Comparison of ENCODE assay signal across 9 mouse cellular contexts in genomic region chr5:135404623-135405022, GRCm38 (mm10). TPM values are rescaled to one million over a fixed set of nuclear protein-coding genes. Genes with fewer than 3 reads are reported as not detected.
A peak's percentile ranks its signal among the peaks of the same experiment; 100 is the strongest.
DNase-seq lines count a peak whose midpoint lies in the region; ATAC-seq and TF ChIP-seq lines count a peak whose summit lies in the region.
"Had no signal": no experiment of that assay in that cellular context is flagged by ENCODE, and none has a peak within 500 bp of the region (broad histone marks: within the 10 kb centered on the region; RNA-seq: fewer than 3 reads in every experiment).

No protein-coding gene starts in this region.

- no peaks in the 10 kb centered on the region for H3K4me1 ChIP-seq in lung, adult 2 months (ENCODE audit: control insufficient read depth, insufficient read depth, low read length)
- H3K4me1 ChIP-seq in neural tube, embryonic 14.5 days (ENCODE audit: control insufficient read depth, insufficient read depth, low read length), result no peaks in the 10 kb centered on the region

- DNase-seq in lung, postnatal 10 days, result peak; percentile 52
- no peak for DNase-seq in lung, adult 2 months
- peak; percentile 30 to 34 for DNase-seq in frontal cortex, postnatal 25 days (ENCODE audit: low spot score in 2 of 2)
- peak; percentile 35 to 71 for DNase-seq in left cerebral cortex, adult 9 months (ENCODE audit: low spot score in 2 of 2)
- no peak for DNase-seq in spleen, adult 18-20 months
- no peak for DNase-seq in spleen, adult 12 weeks (ENCODE audit: low spot score)
- no peak for DNase-seq in cerebellum, adult 11 months

- no peak overlapping the region for H3K4me3 ChIP-seq in lung, adult 2 months (replicated peaks; ENCODE audit: extremely low read depth, low read depth, low read length)
- H3K4me3 ChIP-seq in neural tube, embryonic 14.5 days (ENCODE audit: low read depth, low read length), result no peak overlapping the region

- no peak for TF ChIP-seq CTCF in lung, adult 2 months (IDR thresholded peaks at IDR 0.05; ENCODE audit: insufficient read depth, low read length)

- H3K27me3 ChIP-seq in neural tube, embryonic 14.5 days (ENCODE audit: control insufficient read depth, insufficient read depth, low read length), result no peaks in the 10 kb centered on the region

- no peak for TF ChIP-seq POLR2A in lung, adult 2 months (IDR thresholded peaks at IDR 0.05; ENCODE audit: borderline replicate concordance, extremely low read depth, low read depth, low read length)

- no peak overlapping the region for H3K9ac ChIP-seq in neural tube, embryonic 14.5 days (replicated peaks; ENCODE audit: low read depth, low read length)

- WGBS in lung, adult 2 months, result 40% methylated on average over 20 of the region's 20 CpGs
- 32% methylated on average over 20 of the region's 20 CpGs for WGBS in neural tube, embryonic 14.5 days

- no peaks in the 10 kb centered on the region for H3K9me3 ChIP-seq in neural tube, embryonic 14.5 days (ENCODE audit: control insufficient read depth, low read length)

- H3K36me3 ChIP-seq in neural tube, embryonic 14.5 days (ENCODE audit: control insufficient read depth, insufficient read depth, low read length), result no peaks in the 10 kb centered on the region

- peak overlapping the region; percentile 14; the same call in 1 of the 2 replicates for H3K4me2 ChIP-seq in neural tube, embryonic 14.5 days (ENCODE audit: low read depth, low read length)

- peak; percentile 71; the same call in 1 of the 2 replicates for ATAC-seq in neural tube, embryonic 14.5 days (ENCODE audit: low read depth)

- no peak overlapping the region for H3K27ac ChIP-seq in neural tube, embryonic 14.5 days (ENCODE audit: low read depth, low read length)

RNA-seq across cellular contexts. Expression of gene Pom121, which starts 10.3 kb away (rescaled TPM):
- 18.1 and 19.0 TPM in 2 replicates for polyA plus RNA-seq in lung, adult 2 months (2012; rRNA removed)
- polyA plus RNA-seq in neural tube, embryonic 14.5 days (2014; fragmentation: Nextera tagmentation; extraction: Ambion mirVana), result 9.4 and 11.4 TPM in 2 replicates

RNA-seq across cellular contexts. Expression of gene Nsun5, which starts 34.9 kb away (rescaled TPM):
- polyA plus RNA-seq in lung, adult 2 months (2012; rRNA removed), result 27.3 and 29.4 TPM in 2 replicates
- 22.8 and 23.0 TPM in 2 replicates for polyA plus RNA-seq in neural tube, embryonic 14.5 days (2014; fragmentation: Nextera tagmentation; extraction: Ambion mirVana)

RNA-seq across cellular contexts. Expression of gene Trim50, which starts 51.5 kb away (rescaled TPM):
- not detected in 2 replicates for polyA plus RNA-seq in lung, adult 2 months (2012; rRNA removed)
- polyA plus RNA-seq in neural tube, embryonic 14.5 days (2014; fragmentation: Nextera tagmentation; extraction: Ambion mirVana), result not detected in 2 replicates
- polyA plus RNA-seq: large intestine, adult 2 months had no signal

RNA-seq across cellular contexts. Expression of gene Fkbp6, which starts 54.8 kb away (rescaled TPM):
- polyA plus RNA-seq in lung, adult 2 months (2012; rRNA removed), result not detected in 2 replicates
- polyA plus RNA-seq in neural tube, embryonic 14.5 days (2014; fragmentation: Nextera tagmentation; extraction: Ambion mirVana), result not detected in 2 replicates
- polyA plus RNA-seq: large intestine, adult 2 months had no signal

Comparison
In these comparisons a context has a peak if more than half of its experiments do, and no peak if none do; other contexts are left out.
1. DNase-seq: peak in lung, postnatal 10 days (single experiment), frontal cortex, postnatal 25 days (2 of 2) and left cerebral cortex, adult 9 months (2 of 2); none in lung, adult 2 months (single experiment), spleen, adult 18-20 months (0 of 2), spleen, adult 12 weeks (single experiment) and cerebellum, adult 11 months (single experiment).